Mouse (Mus musculus) bone marrow macrophage, adult 2 months (primary cell): ENCODE measurements around the gene Adam12.

Experiments used
- CTCF ChIP-seq: IDR thresholded peaks from 2 replicates; pipeline ENCODE4 v1.5.1; 2012; ENCODE audit warnings: low read depth, mild to moderate bottlenecking, low read length, moderate library complexity
- POLR2A ChIP-seq: IDR thresholded peaks from 2 replicates; pipeline ENCODE4 v1.6.1; 2012; ENCODE audit warnings: mild to moderate bottlenecking, low read depth, low read length, borderline replicate concordance

DNA sequence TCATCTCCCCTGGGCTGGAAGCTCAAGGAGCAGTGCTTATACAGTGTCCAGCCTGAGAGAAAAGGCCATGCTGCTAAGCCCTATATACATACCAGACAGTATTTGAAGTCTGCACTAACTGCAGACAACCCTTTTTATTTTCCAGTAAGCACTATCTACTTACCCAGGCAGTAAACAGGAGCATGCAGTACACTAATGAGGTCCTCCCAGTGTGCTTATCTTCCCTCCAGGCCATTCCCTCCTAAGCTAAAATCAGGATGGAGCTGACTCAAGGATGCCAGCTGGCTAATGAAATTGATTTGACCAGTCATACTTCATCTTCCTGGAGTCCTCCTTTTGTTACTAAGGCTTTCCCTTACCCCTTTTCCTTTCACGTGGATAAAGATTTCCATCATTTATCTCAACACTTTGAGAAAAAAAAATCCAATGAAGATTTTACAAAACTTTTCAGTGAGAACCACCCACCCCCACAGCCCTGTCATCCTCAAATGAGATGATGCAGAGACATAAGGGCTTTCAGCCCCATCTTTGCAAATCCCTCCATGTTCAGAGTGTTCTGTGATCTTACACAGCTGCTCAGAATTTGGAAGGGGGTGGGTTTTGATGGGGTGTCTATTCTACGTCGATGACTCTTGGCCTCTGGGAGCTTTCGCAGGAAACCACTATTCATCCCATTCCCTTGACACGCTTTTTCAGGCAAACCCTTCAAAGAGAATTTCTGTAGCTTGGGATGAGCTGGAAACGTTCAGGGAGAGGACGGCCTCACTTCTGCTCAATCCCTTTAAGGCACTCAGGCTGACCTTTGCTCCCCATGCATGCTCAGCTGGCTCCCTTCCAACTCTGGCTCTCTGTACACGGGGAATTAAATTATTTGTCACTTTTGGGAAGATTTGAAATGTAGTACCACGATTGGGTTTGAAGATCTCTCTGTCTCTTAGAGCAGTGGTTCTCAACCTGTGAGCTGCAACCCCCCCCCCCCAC, 277.5 kb downstream of the Adam12 start:
- no peak for TF ChIP-seq POLR2A
- TF ChIP-seq CTCF: no peak
